Mouse (Mus musculus) megakaryocyte, embryonic 14.5 days (primary cell): ENCODE measurements at regions not wholly inside any gene's neighbourhood (a gene's known extent, or its start where the extent isn't known, plus 50 kb on each side); places are given as distances from the start of the nearest gene placed in this dataset.

Experiments
- FLI1 ChIP-seq: IDR thresholded peaks from 2 replicates; pipeline ENCODE4 v1.6.1; 2012; ENCODE audit warnings: low read length, inconsistent platforms, mixed read lengths
- GATA1 ChIP-seq: IDR thresholded peaks from 3 replicates; pipeline ENCODE4 v1.6.1; 2012; ENCODE audit warnings: mixed read lengths, low read length, inconsistent platforms, borderline replicate concordance

DNA sequence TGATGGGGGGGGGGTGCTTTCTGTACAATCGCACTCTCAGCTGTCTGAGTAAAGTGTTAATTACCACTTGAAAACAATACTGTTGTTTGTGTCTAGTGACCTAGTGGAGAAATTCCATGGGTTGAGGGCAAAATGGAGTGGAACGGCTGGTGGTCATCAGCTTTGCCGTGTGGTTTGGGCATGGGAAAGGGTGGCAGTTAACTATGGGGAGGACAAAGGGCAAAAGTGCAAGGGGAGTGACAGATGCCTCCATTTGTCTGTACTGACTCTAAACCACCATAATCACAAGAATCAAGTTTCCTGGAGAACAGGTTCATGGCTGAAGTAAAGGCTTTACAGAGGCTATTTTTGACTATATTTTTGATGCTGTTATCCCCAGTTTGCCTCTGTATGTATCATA is 294.0 kb upstream of the Slc30a5 start:
- TF ChIP-seq GATA1 (no peak), FLI1 (no peak)
